Mouse (Mus musculus) B cell, adult (primary cell): ENCODE data around the gene Car11. TPM values are rescaled to one million over a fixed set of nuclear protein-coding genes. Genes with fewer than 3 reads are reported as not detected.

Source experiments
- total RNA-seq: library from RNA; stranded (reverse); gene quantifications from 4 replicates; pipeline ENCODE4 v1.2.4, GENCODE M21; 2023; ENCODE audit not compliant: inconsistent age

Gene Car11
- total RNA-seq, result not detected in 4 replicates

DNA sequence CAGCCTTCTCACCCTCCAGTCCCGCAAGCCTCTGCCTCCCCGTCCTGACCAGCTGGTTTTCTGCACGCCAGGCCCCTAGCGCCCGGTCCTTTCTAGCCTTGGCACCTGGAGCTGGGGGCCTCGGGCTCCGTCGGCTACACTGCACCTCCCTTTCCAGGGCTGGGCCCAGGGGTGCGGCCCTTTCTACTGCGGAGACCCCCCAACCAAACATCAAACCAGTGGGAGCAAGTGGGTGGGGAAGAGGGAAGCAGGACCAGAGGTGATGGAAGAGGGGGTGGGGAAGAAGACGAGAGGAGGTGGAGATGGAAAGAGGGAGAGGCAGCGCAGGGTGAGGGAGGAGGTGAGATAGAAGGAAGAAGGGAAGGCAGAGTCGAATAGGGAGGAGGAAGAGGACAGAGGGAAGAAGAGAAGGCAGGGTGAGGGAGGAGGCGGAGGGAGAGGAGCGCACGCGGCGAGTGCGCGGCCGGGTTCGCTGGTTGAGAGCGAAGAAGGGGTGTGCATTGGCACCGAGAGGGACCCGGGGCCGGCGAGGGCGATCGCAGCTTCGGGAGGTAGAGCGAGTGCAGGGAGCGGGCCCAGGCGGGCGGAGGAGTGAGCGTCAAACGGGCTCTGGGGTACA is at the start of gene Car11:
Gene Car11 (plus strand): TSS at position 321 of the 619 bp plus-strand sequence.

GRCm38 (mm10) chr7:45666161-45666560 is 33.5 kb upstream of the Car11 start, which contains the start of gene Fut2:
Fut2 (minus strand) TSS chr7:45666394.

GRCm38 (mm10) chr7:45683396-45684050 is 16.1 kb upstream of the Car11 start, which contains the start of gene Ntn5:
Ntn5 (plus strand) TSS chr7:45684022.

DNA sequence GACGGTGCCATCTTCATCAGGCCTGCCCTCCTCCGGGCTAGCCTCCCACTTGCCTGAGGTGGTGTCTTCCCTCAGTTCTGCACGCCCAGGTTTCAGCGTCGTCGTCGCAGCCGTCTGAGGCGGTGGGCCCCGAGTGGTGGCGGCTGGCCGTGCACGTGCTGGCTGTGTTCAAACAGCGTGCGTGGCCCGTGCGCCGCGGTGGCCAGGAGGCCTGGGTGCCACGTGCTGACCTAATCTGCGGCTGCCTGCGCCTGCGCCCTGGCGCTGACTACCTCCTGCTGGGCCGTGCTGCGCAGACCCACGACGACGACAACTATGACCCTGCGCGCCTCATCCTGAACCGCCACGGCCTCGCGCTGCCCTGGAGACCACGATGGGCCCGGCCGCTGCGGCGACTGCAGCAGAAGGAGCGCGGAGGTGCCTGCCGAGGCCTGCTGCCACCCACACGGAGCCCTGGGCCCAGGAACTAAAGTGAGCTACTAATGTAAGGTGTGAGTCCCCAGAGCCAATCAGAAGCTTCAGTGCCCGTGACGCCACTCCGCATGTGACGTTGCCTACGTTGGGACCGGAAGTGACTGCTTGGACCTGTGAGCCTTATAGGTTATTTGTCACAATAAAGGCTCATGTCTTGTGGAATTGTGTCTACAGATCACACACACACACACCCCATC is 5.6 kb upstream of the Car11 start, which contains the start of gene Sec1:
Gene Sec1 (minus strand): TSS at position 482 of the 671 bp plus-strand sequence.

DNA sequence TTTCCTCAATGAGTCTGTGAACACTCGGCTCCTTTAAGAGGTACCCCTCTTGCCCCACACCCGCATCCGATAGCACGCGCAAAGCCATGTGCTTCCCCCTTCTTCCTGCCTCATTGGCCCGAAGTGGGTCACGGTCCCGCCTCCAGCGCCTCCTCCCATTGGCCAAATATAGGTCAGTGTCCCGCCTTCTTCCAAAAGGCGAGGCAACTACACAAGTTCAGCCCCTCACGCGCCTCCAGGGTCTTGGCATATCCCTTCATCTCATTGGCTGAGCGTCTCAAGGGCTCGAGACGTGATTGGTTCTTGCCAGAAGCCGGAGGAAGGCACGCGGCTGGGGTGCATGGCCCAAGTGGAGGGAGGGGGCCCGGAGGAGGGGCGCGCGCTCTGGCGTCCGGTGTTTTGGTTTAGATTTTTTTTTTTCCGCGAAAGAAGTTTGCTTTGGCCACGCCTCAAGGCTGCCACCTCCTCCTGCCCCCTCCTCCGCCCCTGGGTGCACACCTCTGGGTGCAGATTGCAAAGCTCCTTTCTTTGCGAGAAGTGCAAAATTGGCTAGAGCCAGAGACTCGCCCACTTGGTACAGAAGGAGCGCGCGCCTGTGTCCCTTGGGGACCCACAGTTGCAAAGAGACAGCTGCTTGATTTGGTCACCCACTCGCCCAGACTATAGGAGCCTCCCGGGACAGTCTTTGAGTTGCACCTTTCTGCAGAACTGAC is 5.2 kb downstream of the Car11 start, which contains the start of gene Dbp:
Gene Dbp (plus strand): TSS at position 359 of the 713 bp plus-strand sequence.

GRCm38 (mm10) chr7:45715090-45715708 is 15.6 kb downstream of the Car11 start, which contains the start of gene Rpl18:
Rpl18 (plus strand) TSS chr7:45715457.

GRCm38 (mm10) chr7:45717918-45718297 is 18.3 kb downstream of the Car11 start, which contains the start of gene Sphk2:
Sphk2 (minus strand) TSS chr7:45718002.

DNA sequence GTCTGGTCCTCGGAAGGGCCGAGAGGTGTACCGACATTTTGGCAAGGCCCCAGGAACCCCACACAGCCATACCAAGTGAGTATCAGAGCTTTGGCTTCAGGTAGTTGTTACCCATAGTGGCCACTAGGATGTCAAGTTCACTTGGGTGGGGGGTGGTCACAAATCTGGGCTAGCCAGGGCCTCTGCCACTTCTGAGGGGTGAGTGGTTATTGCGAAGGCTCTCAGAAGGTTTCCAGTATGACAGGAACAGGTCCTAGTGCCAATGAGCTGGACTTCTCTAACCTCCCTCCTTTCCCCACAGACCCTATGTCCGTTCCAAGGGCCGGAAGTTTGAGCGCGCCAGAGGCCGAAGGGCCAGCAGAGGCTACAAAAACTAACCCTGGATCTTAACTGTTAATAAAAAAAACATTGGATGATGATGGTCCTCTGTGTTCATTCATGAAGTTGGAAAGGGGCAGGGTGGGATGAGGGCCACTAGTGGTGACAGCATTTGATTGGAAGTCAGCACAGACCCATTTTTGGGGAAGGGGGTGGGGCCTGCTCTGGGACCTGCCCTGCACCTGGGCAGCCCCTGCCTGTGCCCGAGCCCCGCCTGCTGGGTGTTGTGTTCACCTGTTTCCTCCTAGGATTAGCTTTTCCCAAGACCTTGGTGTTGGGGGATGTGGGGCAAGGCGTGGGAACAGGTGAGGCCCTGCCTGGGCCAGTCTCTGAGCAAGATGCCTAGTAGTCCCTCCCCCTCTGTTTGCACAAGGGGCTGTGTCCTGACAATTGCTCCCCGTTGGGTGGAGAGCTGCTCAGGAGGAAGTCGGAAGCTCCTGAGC is 21.0 kb downstream of the Car11 start, which contains the start of gene Fam83e:
Gene Fam83e (plus strand): TSS at position 800 of the 821 bp plus-strand sequence.

DNA sequence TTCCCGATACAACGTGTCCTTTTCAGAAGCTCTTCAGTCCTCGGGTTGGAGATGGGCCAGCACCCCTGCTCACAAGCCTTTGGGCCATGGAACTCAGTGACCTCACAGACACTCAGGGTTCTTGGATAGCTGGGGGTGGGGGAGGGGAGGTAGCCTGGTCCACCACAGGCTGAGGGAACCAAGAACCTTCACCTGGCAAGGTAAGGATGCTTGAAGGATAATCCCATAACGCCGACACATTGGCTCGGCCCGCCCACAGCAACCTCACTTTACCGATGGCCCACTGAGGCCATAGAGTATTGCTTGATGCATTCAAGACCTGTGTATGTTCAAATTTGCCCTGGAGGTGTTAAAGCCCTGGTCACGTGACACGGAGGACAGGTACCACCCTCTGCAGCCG is 26.1 kb downstream of the Car11 start, which contains the start of gene Spaca4:
Gene Spaca4 (minus strand): TSS at position 101 of the 400 bp plus-strand sequence.

Other genes starting within 250 kb of the Car11 start
- 648 to 704 TPM (median 682 TPM) in 4 replicates for gene Ftl1, start 240.0 kb upstream of the Car11 start, total RNA-seq
- 107 to 138 TPM (median 119 TPM) in 4 replicates for gene Bax, start 232.9 kb upstream of the Car11 start, total RNA-seq
- not detected in 4 replicates for gene Tulp2, start 218.0 kb upstream of the Car11 start, total RNA-seq
- 0.77 to 1.8 TPM (median 0.98 TPM) in 4 replicates for gene Gm45808, start 213.0 kb upstream of the Car11 start, total RNA-seq
- gene Dhdh, start 211.0 kb upstream of the Car11 start, total RNA-seq, result 2.9 to 3.9 TPM (median 3.5 TPM) in 4 replicates
- 76.1 to 93.0 TPM (median 84.2 TPM) in 4 replicates for gene Nucb1, start 189.4 kb upstream of the Car11 start, total RNA-seq
- 1,362 to 1,471 TPM (median 1,417 TPM) in 4 replicates for gene Ppp1r15a, start 173.6 kb upstream of the Car11 start, total RNA-seq
- 0.83 to 4.6 TPM (median 2.2 TPM) in 4 replicates for gene Plekha4, start 173.5 kb upstream of the Car11 start, total RNA-seq
- gene Hsd17b14, start 144.9 kb upstream of the Car11 start, total RNA-seq, result not detected in 4 replicates
- gene Bcat2, start 129.7 kb upstream of the Car11 start, total RNA-seq, result 27.1 to 39.9 TPM (median 32.9 TPM) in 4 replicates
- not detected in 4 replicates for gene Fgf21, start 84.4 kb upstream of the Car11 start, total RNA-seq
- gene Fut1, start 82.6 kb upstream of the Car11 start, total RNA-seq, result not detected in 4 replicates
- gene Izumo1, start 78.0 kb upstream of the Car11 start, total RNA-seq, result not detected in 4 replicates
- 0.27 to 0.35 TPM in 2 of 4 replicates, not detected in the others for gene Rasip1, start 72.4 kb upstream of the Car11 start, total RNA-seq
- gene Mamstr, start 59.9 kb upstream of the Car11 start, total RNA-seq, result not detected in 4 replicates
- gene Fut2, start 33.4 kb upstream of the Car11 start, total RNA-seq, result not detected in 4 replicates
- 0.42 TPM in 1 of 4 replicates, not detected in the others for gene Ntn5, start 15.8 kb upstream of the Car11 start, total RNA-seq
- 0.27 TPM in 1 of 4 replicates, not detected in the others for gene Sec1, start 5.4 kb upstream of the Car11 start, total RNA-seq
- 17.8 to 20.5 TPM (median 19.0 TPM) in 4 replicates for gene Dbp, start 5.2 kb downstream of the Car11 start, total RNA-seq
- 2,003 to 2,338 TPM (median 2,227 TPM) in 4 replicates for gene Rpl18, start 15.6 kb downstream of the Car11 start, total RNA-seq
- gene Sphk2, start 18.2 kb downstream of the Car11 start, total RNA-seq, result 30.8 to 37.6 TPM (median 33.8 TPM) in 4 replicates
- 0.77 to 1.7 TPM (median 1.3 TPM) in 4 replicates for gene Fam83e, start 21.4 kb downstream of the Car11 start, total RNA-seq
- not detected in 4 replicates for gene Spaca4, start 26.0 kb downstream of the Car11 start, total RNA-seq
- 0.19 to 0.27 TPM (median 0.21 TPM) in 3 of 4 replicates, not detected in the other for gene Lmtk3, start 83.9 kb downstream of the Car11 start, total RNA-seq
- gene Sult2b1, start 84.8 kb downstream of the Car11 start, total RNA-seq, result 1.3 to 1.9 TPM in 2 of 4 replicates, not detected in the others
- 136 to 151 TPM (median 143 TPM) in 4 replicates for gene Cyth2, start 114.7 kb downstream of the Car11 start, total RNA-seq
- 1.8 to 5.1 TPM (median 3.7 TPM) in 4 replicates for gene Kcnj14, start 124.9 kb downstream of the Car11 start, total RNA-seq
- gene Grwd1, start 131.1 kb downstream of the Car11 start, total RNA-seq, result 26.1 to 38.5 TPM (median 31.5 TPM) in 4 replicates
- 58.3 to 59.3 TPM (median 58.7 TPM) in 4 replicates for gene Kdelr1, start 172.9 kb downstream of the Car11 start, total RNA-seq
- gene Grin2d, start 178.5 kb downstream of the Car11 start, total RNA-seq, result 0.29 to 0.55 TPM (median 0.35 TPM) in 4 replicates
- not detected in 4 replicates for gene Syngr4, start 196.9 kb downstream of the Car11 start, total RNA-seq
- 5.5 to 10.0 TPM (median 7.1 TPM) in 4 replicates for gene Tmem143, start 197.1 kb downstream of the Car11 start, total RNA-seq
- 184 to 230 TPM (median 195 TPM) in 4 replicates for gene Emp3, start 221.6 kb downstream of the Car11 start, total RNA-seq
- gene Ccdc114, start 224.2 kb downstream of the Car11 start, total RNA-seq, result 5.8 to 10.9 TPM (median 8.7 TPM) in 4 replicates